13 mouse cellular contexts compared by ENCODE assay signal in genomic region chr7:126175999-126176398, GRCm38 (mm10). TPM values are rescaled to one million over a fixed set of nuclear protein-coding genes. Genes with fewer than 3 reads are reported as not detected.
DNase-seq lines count a peak whose midpoint lies in the region; ATAC-seq and TF ChIP-seq lines count a peak whose summit lies in the region.
"Had no signal": no experiment of that assay in that cellular context is flagged by ENCODE, and none has a peak within 500 bp of the region (broad histone marks: within the 10 kb centered on the region; RNA-seq: fewer than 3 reads in every experiment).

No protein-coding gene starts in this region.

- TF ChIP-seq EP300 in heart, adult 2 months (IDR thresholded peaks at IDR 0.05; ENCODE audit: insufficient read depth, low read depth, low read length), result no peak

- intact Hi-C loops in heart, adult 2 months (cut with DNase I), result no loop called here
- intact Hi-C loops in heart, postnatal 10 days (cut with DNase I), result no loop called here

- no peak overlapping the region for H3K9ac ChIP-seq in heart, adult 2 months (ENCODE audit: low read depth, low read length)
- H3K9ac ChIP-seq in midbrain, embryonic 11.5 days (ENCODE audit: low read length), result no peak overlapping the region
- no peak overlapping the region for H3K9ac ChIP-seq in midbrain, embryonic 16.5 days (ENCODE audit: low read depth, low read length)
- H3K9ac ChIP-seq in hindbrain, embryonic 14.5 days, result no peak overlapping the region
- H3K9ac ChIP-seq: embryonic facial prominence, embryonic 15.5 days had no signal

- H3K27me3 ChIP-seq in heart, adult 2 months (ENCODE audit: control insufficient read depth, insufficient read depth, low read length), result no peaks in the 10 kb centered on the region
- H3K27me3 ChIP-seq in midbrain, embryonic 11.5 days (ENCODE audit: control insufficient read depth, insufficient read depth, low read length), result no peaks in the 10 kb centered on the region
- H3K27me3 ChIP-seq in midbrain, embryonic 16.5 days (ENCODE audit: control insufficient read depth, insufficient read depth, low read depth, low read length), result no peaks in the 10 kb centered on the region
- H3K27me3 ChIP-seq in hindbrain, embryonic 14.5 days (ENCODE audit: control insufficient read depth, insufficient read depth, low read length), result no peaks in the 10 kb centered on the region
- H3K27me3 ChIP-seq: embryonic facial prominence, embryonic 15.5 days had no signal

- peaks cover 6% of the 10 kb centered on the region for H3K36me3 ChIP-seq in heart, adult 2 months (ENCODE audit: control insufficient read depth, insufficient read depth, low read length)
- H3K36me3 ChIP-seq in midbrain, embryonic 11.5 days (ENCODE audit: control insufficient read depth, insufficient read depth, low read length), result peaks cover 9% of the 10 kb centered on the region; the same call in 1 of the 2 replicates
- peaks cover 4% of the 10 kb centered on the region; the same call in 1 of the 2 replicates for H3K36me3 ChIP-seq in midbrain, embryonic 16.5 days (ENCODE audit: control insufficient read depth, insufficient read depth, low read length)
- H3K36me3 ChIP-seq in hindbrain, embryonic 14.5 days (replicated peaks; ENCODE audit: control insufficient read depth, insufficient read depth), result peaks cover 5% of the 10 kb centered on the region

- no peak overlapping the region for H3K4me2 ChIP-seq in midbrain, embryonic 11.5 days
- no peak overlapping the region for H3K4me2 ChIP-seq in midbrain, embryonic 16.5 days (ENCODE audit: low read length)
- H3K4me2 ChIP-seq in hindbrain, embryonic 14.5 days (replicated peaks), result no peak overlapping the region
- H3K4me2 ChIP-seq: embryonic facial prominence, embryonic 15.5 days had no signal

- no peak for TF ChIP-seq POLR2A in heart, adult 2 months (IDR thresholded peaks at IDR 0.05; ENCODE audit: insufficient read depth, low read depth, low read length)

- H3K27ac ChIP-seq in heart, adult 2 months, result no peak overlapping the region
- no peak overlapping the region for H3K27ac ChIP-seq in midbrain, embryonic 11.5 days (ENCODE audit: low read depth, low read length)
- H3K27ac ChIP-seq in midbrain, embryonic 16.5 days (ENCODE audit: low read length), result no peak overlapping the region
- H3K27ac ChIP-seq in hindbrain, embryonic 14.5 days, result no peak overlapping the region
- H3K27ac ChIP-seq: embryonic facial prominence, embryonic 15.5 days had no signal

- H3K9me3 ChIP-seq in midbrain, embryonic 11.5 days (ENCODE audit: control insufficient read depth, low read length), result no peaks in the 10 kb centered on the region
- H3K9me3 ChIP-seq in midbrain, embryonic 16.5 days (replicated peaks; ENCODE audit: control insufficient read depth, low read length, poor library complexity, severe bottlenecking), result no peaks in the 10 kb centered on the region
- no peaks in the 10 kb centered on the region for H3K9me3 ChIP-seq in hindbrain, embryonic 14.5 days (ENCODE audit: control insufficient read depth, low read length)
- H3K9me3 ChIP-seq: embryonic facial prominence, embryonic 15.5 days had no signal

- H3K79me2 ChIP-seq in heart, adult 2 months (replicated peaks; ENCODE audit: control insufficient read depth, insufficient read depth, low read length), result peaks cover 7% of the 10 kb centered on the region

- TF ChIP-seq CTCF in heart, adult 2 months (IDR thresholded peaks at IDR 0.05), result peak; percentile 49

- H3K4me3 ChIP-seq in heart, adult 2 months, result no peak overlapping the region
- H3K4me3 ChIP-seq in midbrain, embryonic 11.5 days (ENCODE audit: low read depth, low read length), result no peak overlapping the region
- no peak overlapping the region for H3K4me3 ChIP-seq in midbrain, embryonic 16.5 days (ENCODE audit: low read depth, low read length)
- no peak overlapping the region for H3K4me3 ChIP-seq in hindbrain, embryonic 14.5 days (replicated peaks; ENCODE audit: low read length)
- H3K4me3 ChIP-seq: embryonic facial prominence, embryonic 15.5 days had no signal

- ATAC-seq in midbrain, embryonic 11.5 days (ENCODE audit: low FRiP score), result no peak
- no peak for ATAC-seq in midbrain, embryonic 16.5 days
- ATAC-seq in hindbrain, embryonic 14.5 days (ENCODE audit: low FRiP score), result no peak

- H3K4me1 ChIP-seq in heart, adult 2 months (ENCODE audit: control insufficient read depth, insufficient read depth, low read length), result peaks cover 6% of the 10 kb centered on the region
- H3K4me1 ChIP-seq in midbrain, embryonic 11.5 days (ENCODE audit: control insufficient read depth, insufficient read depth, low read length), result no peaks in the 10 kb centered on the region
- peaks cover 14% of the 10 kb centered on the region for H3K4me1 ChIP-seq in midbrain, embryonic 16.5 days (ENCODE audit: control insufficient read depth, insufficient read depth, low read length)
- peaks cover 8% of the 10 kb centered on the region for H3K4me1 ChIP-seq in hindbrain, embryonic 14.5 days (replicated peaks; ENCODE audit: control insufficient read depth, insufficient read depth, low read length)

- no peak for DNase-seq in heart, adult 2 months
- no peak for DNase-seq in heart, postnatal 10 days
- DNase-seq in midbrain, embryonic 11.5 days (ENCODE audit: low spot score, missing footprints), result peak; percentile 54
- DNase-seq in R1 (ENCODE audit: low read depth, low spot score), result peak; percentile 14
- no peak for DNase-seq in hindbrain, embryonic 14.5 days (ENCODE audit: low spot score)
- DNase-seq in frontal cortex, postnatal 14 days (ENCODE audit: low spot score in 2 of 2), result no peak
- DNase-seq: adrenal gland, adult 8-10 months; cerebellum, adult 18-20 months; heart, postnatal 14 days; liver; thymus, postnatal 25 days had no signal

- 91% methylated on average over 12 of the region's 12 CpGs for WGBS in heart, adult 2 months
- 94% methylated on average over 12 of the region's 12 CpGs for WGBS in midbrain, embryonic 11.5 days
- WGBS in midbrain, embryonic 16.5 days, result 97% methylated on average over 12 of the region's 12 CpGs
- WGBS in hindbrain, embryonic 14.5 days, result 96% methylated on average over 12 of the region's 12 CpGs

RNA-seq across cellular contexts. Expression of gene Xpo6, which starts 24.3 kb away (rescaled TPM):
- total RNA-seq in heart, adult 2 months (2021), result 10 to 100 TPM; 16.5 to 16.8 TPM
- polyA plus RNA-seq in heart, adult 2 months (2012; rRNA removed), result 133 and 148 TPM in 2 replicates
- 10 to 100 TPM; 39.7 to 41.4 TPM for total RNA-seq in heart, postnatal 10 days (2021)
- polyA plus RNA-seq in midbrain, embryonic 11.5 days (2014; fragmentation: Nextera tagmentation; extraction: Ambion mirVana), result 56.2 TPM in 2 replicates
- 49.7 and 51.0 TPM in 2 replicates for polyA plus RNA-seq in midbrain, embryonic 16.5 days (2015; fragmentation: Nextera tagmentation; extraction: Ambion mirVana)
- polyA plus RNA-seq in hindbrain, embryonic 14.5 days (2014; fragmentation: Nextera tagmentation; extraction: Ambion mirVana), result 63.9 and 69.3 TPM in 2 replicates

Comparison
In these comparisons a context has a peak if more than half of its experiments do, and no peak if none do; other contexts are left out.
1. DNase-seq: peak in midbrain, embryonic 11.5 days (single experiment) and R1 (single experiment); none in heart, adult 2 months (0 of 2), heart, postnatal 10 days (0 of 2), hindbrain, embryonic 14.5 days (single experiment) and frontal cortex, postnatal 14 days (0 of 2).